Mouse (Mus musculus) neural tube, embryonic 14.5 days (tissue): ENCODE results near the gene Npb. TPM values are rescaled to one million over a fixed set of nuclear protein-coding genes. Genes with fewer than 3 reads are reported as not detected.
"Not testable (repeated sequence)": the region's sequence is repeated elsewhere in the genome, so short reads cannot be mapped to it uniquely, and the experiment has no call there.

ENCODE experiments used
- ATAC-seq: fragments of 200-750 bp; cut with Nextera tagmentation; 2 replicates; pipeline ENCODE4 v1.8.0; 2017; ENCODE audit warnings: low read depth, mild to moderate bottlenecking, moderate TSS enrichment, moderate library complexity
- H3K27ac ChIP-seq: fragments of 300-500 bp; sonication (generic); 2 replicates; pipeline ENCODE4 v1.5.1; 2014; ENCODE audit warnings: low read depth, mild to moderate bottlenecking, control low read depth, low read length, moderate library complexity, mixed read lengths
- H3K27me3 ChIP-seq: fragments of 300-500 bp; sonication (generic); 2 replicates; pipeline ENCODE4 v1.6.1; 2014; ENCODE audit warnings: low read length; ENCODE audit not compliant: control insufficient read depth, insufficient read depth
- H3K36me3 ChIP-seq: fragments of 300-500 bp; sonication (generic); 2 replicates; pipeline ENCODE4 v1.6.1; 2014; ENCODE audit warnings: low read length, mixed read lengths; ENCODE audit not compliant: control insufficient read depth, insufficient read depth
- H3K4me1 ChIP-seq: fragments of 300-500 bp; sonication (generic); 2 replicates; pipeline ENCODE4 v1.6.1; 2014; ENCODE audit warnings: low read length; ENCODE audit not compliant: control insufficient read depth, insufficient read depth
- H3K4me2 ChIP-seq: fragments of 300-500 bp; sonication (generic); 2 replicates; pipeline ENCODE4 v1.6.1; 2014; ENCODE audit warnings: mild to moderate bottlenecking, low read depth, low read length, control low read depth
- H3K4me3 ChIP-seq: fragments of 300-500 bp; sonication (generic); 2 replicates; pipeline ENCODE4 v1.5.1; 2014; ENCODE audit warnings: low read depth, low read length, control low read depth, mixed read lengths
- H3K9ac ChIP-seq: fragments of 300-500 bp; sonication (generic); replicated peaks from 2 replicates; pipeline ENCODE4 v1.6.1; 2014; ENCODE audit warnings: low read depth, mild to moderate bottlenecking, control low read depth, low read length, mixed read lengths
- H3K9me3 ChIP-seq: fragments of 300-500 bp; sonication (generic); 2 replicates; pipeline ENCODE4 v1.6.1; 2016; ENCODE audit warnings: low read length; ENCODE audit not compliant: control insufficient read depth
- WGBS: fragments of 180-500 bp; shearing (Covaris S2); extraction: QIAGEN DNeasy Blood & Tissue Kit; methylation state at CpG from one replicate; pipeline ENCODE4 v1.1.7; 2014; 5-methylcytosine and 5-hydroxymethylcytosine counted together
- polyA plus RNA-seq: library from polyadenylated mRNA; unstranded; fragments of >200 nt; fragmentation: Nextera tagmentation; extraction: Ambion mirVana; gene quantifications from 2 replicates; pipeline ENCODE4 v1.2.1, GENCODE M21; 2014

Npb gene
- polyA plus RNA-seq, 1 experiment from 2014 or later = not detected

GRCm38 (mm10) chr11:120578024-120578693 is 30.1 kb upstream of the Npb start:
- H3K27me3 ChIP-seq = no peaks in the 10 kb centered on the region
- H3K4me2 ChIP-seq = no peak overlapping the region; the same call in 1 of the 2 replicates
- no peak overlapping the region for H3K27ac ChIP-seq
- WGBS = 82% methylated on average over 10 of the region's 10 CpGs
- H3K4me1 ChIP-seq = peaks cover 27% of the 10 kb centered on the region
- no peaks in the 10 kb centered on the region for H3K9me3 ChIP-seq
- H3K9ac ChIP-seq = 0 out of 2 replicates have a peak overlapping the region, but pooled peaks have one; percentile 16
- H3K36me3 ChIP-seq = peaks cover 24% of the 10 kb centered on the region
- ATAC-seq = no peak
- H3K4me3 ChIP-seq = no peak overlapping the region

GRCm38 (mm10) chr11:120578694-120579243 is 29.5 kb upstream of the Npb start:
- no peak overlapping the region for H3K4me2 ChIP-seq
- H3K36me3 ChIP-seq = peaks cover 24% of the 10 kb centered on the region
- H3K4me3 ChIP-seq = no peak overlapping the region
- no peaks in the 10 kb centered on the region for H3K27me3 ChIP-seq
- H3K27ac ChIP-seq = no peak overlapping the region
- WGBS = 88% methylated on average over 11 of the region's 11 CpGs
- H3K9me3 ChIP-seq = no peaks in the 10 kb centered on the region
- peaks cover 27% of the 10 kb centered on the region for H3K4me1 ChIP-seq
- no peak overlapping the region for H3K9ac ChIP-seq
- ATAC-seq = no peak

- ATAC-seq = no peak
- Histone ChIP-seq H3K27me3 (no peaks in the 10 kb centered on the region), H3K9ac (peak overlapping the region; percentile 99; the same call in 1 of the 2 replicates), H3K36me3 (peaks cover 24% of the 10 kb centered on the region), H3K4me2 (peak overlapping the region; percentile 99), H3K9me3 (no peaks in the 10 kb centered on the region), H3K27ac (peak overlapping the region; percentile 94; the same call in 1 of the 2 replicates), H3K4me3 (peak overlapping the region; percentile 89), H3K4me1 (peaks cover 20% of the 10 kb centered on the region)
- WGBS = 66% methylated on average over 15 of the region's 15 CpGs
These were observed 28.8 kb upstream of the Npb start for GRCm38 (mm10) chr11:120579316-120580107.

GRCm38 (mm10) chr11:120580190-120580589 is 28.1 kb upstream of the Npb start:
- peak overlapping the region; percentile 89 for H3K4me3 ChIP-seq
- H3K27me3 ChIP-seq = no peaks in the 10 kb centered on the region
- 64% methylated on average over 7 of the region's 7 CpGs for WGBS
- H3K27ac ChIP-seq = peak overlapping the region; percentile 94
- peak overlapping the region; percentile 99 for H3K9ac ChIP-seq
- H3K4me2 ChIP-seq = peak overlapping the region; percentile 99
- no peaks in the 10 kb centered on the region for H3K9me3 ChIP-seq
- peaks cover 28% of the 10 kb centered on the region for H3K36me3 ChIP-seq
- no peak for ATAC-seq
- peaks cover 20% of the 10 kb centered on the region for H3K4me1 ChIP-seq

- peak overlapping the region; percentile 89 for H3K4me3 ChIP-seq
- under 1% methylated on average over 44 of the region's 44 CpGs for WGBS
- peaks cover 20% of the 10 kb centered on the region for H3K4me1 ChIP-seq
- peak overlapping the region; percentile 99 for H3K9ac ChIP-seq
- ATAC-seq = 0 out of 2 replicates have a peak, but pooled peaks have one; percentile 28
- H3K27ac ChIP-seq = peak overlapping the region; percentile 94
- H3K4me2 ChIP-seq = peak overlapping the region; percentile 99
- H3K9me3 ChIP-seq = no peaks in the 10 kb centered on the region
- peaks cover 35% of the 10 kb centered on the region for H3K36me3 ChIP-seq
- H3K27me3 ChIP-seq = no peaks in the 10 kb centered on the region
These were observed 27.4 kb upstream of the Npb start for GRCm38 (mm10) chr11:120580871-120581331.

- peaks cover 20% of the 10 kb centered on the region for H3K4me1 ChIP-seq
- peak within 1 kb of the TSS; percentile 99 for H3K4me2 ChIP-seq
- H3K27me3 ChIP-seq = no peaks in the 10 kb centered on the region
- H3K27ac ChIP-seq = peak within 1 kb of the TSS; percentile 94
- ATAC-seq = peak; percentile 62
- peak within 1 kb of the TSS; percentile 89 for H3K4me3 ChIP-seq
- 4% methylated on average over 65 of the region's 75 CpGs for WGBS
- no peaks in the 10 kb centered on the region for H3K9me3 ChIP-seq
- H3K9ac ChIP-seq = peak within 1 kb of the TSS; percentile 99
- H3K36me3 ChIP-seq = peaks cover 42% of the 10 kb centered on the region
These were observed 26.6 kb upstream of the Npb start, which contains the start of gene Arhgdia for GRCm38 (mm10) chr11:120581490-120582267. Gene Arhgdia, minus strand, starts transcription at chr11:120581624.

GRCm38 (mm10) chr11:120582268-120582981 is 25.9 kb upstream of the Npb start:
- peaks cover 20% of the 10 kb centered on the region for H3K4me1 ChIP-seq
- WGBS = 69% methylated on average over 8 of the region's 8 CpGs
- 0 out of 2 replicates have a peak, but pooled peaks have one; percentile 7 for ATAC-seq
- H3K36me3 ChIP-seq = peaks cover 43% of the 10 kb centered on the region
- H3K9me3 ChIP-seq = no peaks in the 10 kb centered on the region
- peak overlapping the region; percentile 89 for H3K4me3 ChIP-seq
- H3K27me3 ChIP-seq = no peaks in the 10 kb centered on the region
- H3K27ac ChIP-seq = peak overlapping the region; percentile 94
- peak overlapping the region; percentile 99 for H3K4me2 ChIP-seq
- peak overlapping the region; percentile 99 for H3K9ac ChIP-seq

DNA sequence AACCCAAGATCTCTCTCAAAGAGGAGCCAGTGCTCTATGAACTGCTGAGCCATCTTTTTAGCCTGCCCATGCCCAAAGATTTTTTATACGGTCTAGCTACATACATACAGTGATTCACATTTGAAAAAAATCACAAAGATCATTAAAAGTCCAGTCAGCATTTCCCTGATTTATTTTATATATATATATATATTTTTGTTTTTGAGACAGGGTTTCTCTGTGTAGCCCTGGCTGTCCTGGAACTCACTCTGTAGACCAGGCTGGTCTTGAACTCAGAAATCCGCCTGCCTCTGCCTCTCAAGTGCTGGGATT is 25.3 kb upstream of the Npb start:
- peaks cover 43% of the 10 kb centered on the region for H3K36me3 ChIP-seq
- not testable (repeated sequence) for H3K9me3 ChIP-seq, H3K4me2 ChIP-seq, H3K9ac ChIP-seq, H3K27me3 ChIP-seq, ATAC-seq, H3K27ac ChIP-seq, H3K4me3 ChIP-seq
- 94% methylated on average over 2 of the region's 2 CpGs for WGBS
- H3K4me1 ChIP-seq = peaks cover 20% of the 10 kb centered on the region
